Mouse (Mus musculus): ENCODE results near the gene St6galnac5. TPM values are rescaled to one million over a fixed set of nuclear protein-coding genes. Genes with fewer than 3 reads are reported as not detected.

St6galnac5 gene
- polyA plus RNA-seq, 1 experiment from 2014 or later: 6.4 TPM

- Histone ChIP-seq H3K9me3 (ENCODE audit: control insufficient read depth, low read length) (no peaks in the 10 kb centered on the region), H3K27ac (ENCODE audit: low read depth, low read length) (no peak overlapping the region), H3K9ac (ENCODE audit: low read depth, low read length) (no peak overlapping the region), H3K4me1 (replicated peaks; ENCODE audit: control insufficient read depth, insufficient read depth, low read length) (no peaks in the 10 kb centered on the region), H3K27me3 (ENCODE audit: control insufficient read depth, insufficient read depth, low read length) (no peaks in the 10 kb centered on the region), H3K36me3 (ENCODE audit: control insufficient read depth, insufficient read depth, low read length) (no peaks in the 10 kb centered on the region), H3K4me3 (ENCODE audit: low read depth, low read length) (no peak overlapping the region), H3K4me2 (replicated peaks; ENCODE audit: low read depth, low read length) (no peak overlapping the region)
- DNase-seq (ENCODE audit: low spot score) (no peak), ATAC-seq (ENCODE audit: low FRiP score) (no peak)
- WGBS: 85% methylated on average over 4 of the region's 4 CpGs
These were observed 25.3 kb downstream of the St6galnac5 start for GRCm38 (mm10) chr3:152956771-152957170.

GRCm38 (mm10) chr3:152956038-152956437, 26.0 kb downstream of the St6galnac5 start:
- Histone ChIP-seq H3K27ac (ENCODE audit: low read depth, low read length) (no peak overlapping the region), H3K9ac (ENCODE audit: low read depth, low read length) (no peak overlapping the region), H3K27me3 (ENCODE audit: control insufficient read depth, insufficient read depth, low read length) (no peaks in the 10 kb centered on the region), H3K4me2 (replicated peaks; ENCODE audit: low read depth, low read length) (no peak overlapping the region), H3K9me3 (ENCODE audit: control insufficient read depth, low read length) (no peaks in the 10 kb centered on the region), H3K4me3 (ENCODE audit: low read depth, low read length) (no peak overlapping the region), H3K36me3 (ENCODE audit: control insufficient read depth, insufficient read depth, low read length) (no peaks in the 10 kb centered on the region), H3K4me1 (replicated peaks; ENCODE audit: control insufficient read depth, insufficient read depth, low read length) (no peaks in the 10 kb centered on the region)
- 83% methylated on average over 5 of the region's 5 CpGs for WGBS
- ATAC-seq (ENCODE audit: low FRiP score): no peak
- DNase-seq (ENCODE audit: low spot score): no peak

DNA sequence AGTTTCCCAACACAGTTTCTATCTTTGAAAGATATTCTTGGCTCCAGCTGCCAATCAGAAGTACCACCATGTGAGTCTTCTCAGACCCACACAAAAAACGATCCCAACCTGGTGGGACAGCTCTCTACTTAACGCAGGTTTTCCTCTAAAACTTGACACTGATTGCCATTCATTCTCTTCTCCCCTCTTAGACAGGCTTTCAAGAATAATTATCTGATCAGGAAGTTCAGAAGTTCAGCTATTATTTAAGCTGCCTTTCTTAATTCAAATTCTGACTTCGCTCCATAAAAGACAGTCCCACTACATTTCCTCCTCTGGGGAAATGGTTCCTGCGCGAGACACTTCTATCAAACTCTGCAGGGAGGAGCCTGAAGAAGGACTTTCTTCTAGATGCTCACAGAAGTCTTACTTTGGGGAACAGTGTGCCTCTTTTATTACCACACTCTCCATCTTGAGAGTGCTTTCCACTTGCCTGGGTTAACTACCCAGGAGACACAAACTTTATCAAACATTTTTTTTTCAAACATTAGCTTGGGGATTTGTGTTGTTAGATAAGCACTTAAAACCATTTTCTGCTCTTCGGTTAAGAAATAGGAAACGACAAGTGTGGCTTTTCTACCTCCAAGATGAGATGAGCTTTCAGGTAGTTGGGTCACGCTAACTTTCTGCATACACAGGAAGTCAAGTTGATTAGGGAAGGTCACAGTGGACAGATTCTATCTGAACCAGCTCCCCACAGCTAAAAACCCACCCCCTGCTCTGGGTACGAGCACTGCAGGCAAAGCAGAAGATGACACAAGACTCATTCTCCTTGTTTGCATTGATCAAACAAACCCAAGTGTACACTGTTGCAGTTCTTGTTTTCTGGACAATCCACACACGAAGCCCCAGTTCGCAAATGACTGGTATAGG, 30.2 kb downstream of the St6galnac5 start:
- 81% methylated on average over 11 of the region's 11 CpGs for WGBS
- DNase-seq (ENCODE audit: low spot score) (no peak), ATAC-seq (ENCODE audit: low FRiP score) (no peak)
- Histone ChIP-seq H3K9me3 (ENCODE audit: control insufficient read depth, low read length) (no peaks in the 10 kb centered on the region), H3K27ac (ENCODE audit: low read depth, low read length) (no peak overlapping the region), H3K4me3 (ENCODE audit: low read depth, low read length) (no peak overlapping the region), H3K4me1 (replicated peaks; ENCODE audit: control insufficient read depth, insufficient read depth, low read length) (no peaks in the 10 kb centered on the region), H3K9ac (ENCODE audit: low read depth, low read length) (no peak overlapping the region), H3K4me2 (replicated peaks; ENCODE audit: low read depth, low read length) (no peak overlapping the region), H3K36me3 (ENCODE audit: control insufficient read depth, insufficient read depth, low read length) (no peaks in the 10 kb centered on the region), H3K27me3 (ENCODE audit: control insufficient read depth, insufficient read depth, low read length) (no peaks in the 10 kb centered on the region)

GRCm38 (mm10) chr3:152950914-152951313, 31.1 kb downstream of the St6galnac5 start:
- 90% methylated on average over 9 of the region's 9 CpGs for WGBS
- ATAC-seq (ENCODE audit: low FRiP score): no peak

DNA sequence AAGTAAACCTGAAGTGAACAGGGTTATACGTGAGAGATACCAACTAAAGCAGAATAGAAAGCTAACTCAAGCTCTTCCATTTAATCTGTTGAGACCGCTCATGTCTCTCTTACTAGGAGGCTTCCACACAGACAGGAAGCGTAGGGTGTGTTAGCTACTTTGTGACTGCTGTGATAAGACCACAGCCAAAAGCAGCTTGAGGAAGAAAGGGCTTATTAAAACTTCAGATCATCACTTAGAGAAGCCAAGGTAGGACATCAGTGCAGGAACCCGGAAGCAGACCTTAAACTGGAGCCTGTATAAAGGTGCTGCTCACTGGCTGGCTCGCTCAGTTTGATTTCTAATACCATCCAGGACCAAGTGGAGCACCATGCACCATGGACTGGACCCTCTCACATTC, 31.7 kb downstream of the St6galnac5 start:
- DNase-seq (ENCODE audit: low spot score): no peak
- Histone ChIP-seq H3K9ac (ENCODE audit: low read depth, low read length) (no peak overlapping the region), H3K36me3 (ENCODE audit: control insufficient read depth, insufficient read depth, low read length) (no peaks in the 10 kb centered on the region), H3K4me2 (replicated peaks; ENCODE audit: low read depth, low read length) (no peak overlapping the region), H3K4me1 (replicated peaks; ENCODE audit: control insufficient read depth, insufficient read depth, low read length) (no peaks in the 10 kb centered on the region), H3K4me3 (ENCODE audit: low read depth, low read length) (no peak overlapping the region), H3K27ac (ENCODE audit: low read depth, low read length) (no peak overlapping the region), H3K9me3 (ENCODE audit: control insufficient read depth, low read length) (no peaks in the 10 kb centered on the region), H3K27me3 (ENCODE audit: control insufficient read depth, insufficient read depth, low read length) (no peaks in the 10 kb centered on the region)
- no peak for ATAC-seq (ENCODE audit: low FRiP score)
- 94% methylated on average over 5 of the region's 5 CpGs for WGBS

More at GRCm38 (mm10) chr3:152950914-152951313, 31.1 kb downstream of the St6galnac5 start:
- H3K4me1 ChIP-seq (replicated peaks; ENCODE audit: control insufficient read depth, insufficient read depth, low read length): no peaks in the 10 kb centered on the region
- no peaks in the 10 kb centered on the region for H3K36me3 ChIP-seq (ENCODE audit: control insufficient read depth, insufficient read depth, low read length)
- H3K27ac ChIP-seq (ENCODE audit: low read depth, low read length): no peak overlapping the region
- DNase-seq (ENCODE audit: low spot score): no peak
- no peaks in the 10 kb centered on the region for H3K27me3 ChIP-seq (ENCODE audit: control insufficient read depth, insufficient read depth, low read length)
- no peaks in the 10 kb centered on the region for H3K9me3 ChIP-seq (ENCODE audit: control insufficient read depth, low read length)
- no peak overlapping the region for H3K4me2 ChIP-seq (replicated peaks; ENCODE audit: low read depth, low read length)
- no peak overlapping the region for H3K4me3 ChIP-seq (ENCODE audit: low read depth, low read length)
- H3K9ac ChIP-seq (ENCODE audit: low read depth, low read length): no peak overlapping the region

GRCm38 (mm10) chr3:152949233-152949777, 32.7 kb downstream of the St6galnac5 start:
- no peak overlapping the region for H3K4me2 ChIP-seq (replicated peaks; ENCODE audit: low read depth, low read length)
- DNase-seq (ENCODE audit: low spot score): no peak
- 94% methylated on average over 15 of the region's 15 CpGs for WGBS
- H3K27me3 ChIP-seq (ENCODE audit: control insufficient read depth, insufficient read depth, low read length): no peaks in the 10 kb centered on the region
- no peaks in the 10 kb centered on the region for H3K9me3 ChIP-seq (ENCODE audit: control insufficient read depth, low read length)
- no peak for ATAC-seq (ENCODE audit: low FRiP score)
- H3K36me3 ChIP-seq (ENCODE audit: control insufficient read depth, insufficient read depth, low read length): no peaks in the 10 kb centered on the region
- no peak overlapping the region for H3K4me3 ChIP-seq (ENCODE audit: low read depth, low read length)
- no peak overlapping the region for H3K9ac ChIP-seq (ENCODE audit: low read depth, low read length)
- no peaks in the 10 kb centered on the region for H3K4me1 ChIP-seq (replicated peaks; ENCODE audit: control insufficient read depth, insufficient read depth, low read length)
- no peak overlapping the region for H3K27ac ChIP-seq (ENCODE audit: low read depth, low read length)

DNA sequence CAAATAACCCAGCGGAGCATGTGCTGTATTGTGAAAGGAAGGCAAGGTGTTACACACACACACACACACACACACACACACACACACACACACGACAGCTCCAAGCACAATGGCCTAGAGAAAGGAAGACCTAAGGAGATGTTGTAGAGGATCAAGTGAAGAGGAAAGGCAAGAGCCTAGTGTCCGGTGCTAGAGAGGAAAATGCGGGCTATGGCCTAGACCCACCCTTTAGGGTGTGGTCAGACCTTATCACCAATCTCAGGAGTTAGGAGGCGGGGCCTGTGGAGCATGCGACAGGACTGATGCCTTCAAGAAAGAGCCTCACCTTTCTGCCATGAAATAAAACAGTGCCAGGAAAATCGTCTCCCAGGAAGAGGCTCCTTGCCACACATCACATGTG, 33.5 kb downstream of the St6galnac5 start:
- Histone ChIP-seq H3K4me1 (replicated peaks; ENCODE audit: control insufficient read depth, insufficient read depth, low read length) (no peaks in the 10 kb centered on the region), H3K4me3 (ENCODE audit: low read depth, low read length) (no peak overlapping the region), H3K36me3 (ENCODE audit: control insufficient read depth, insufficient read depth, low read length) (no peaks in the 10 kb centered on the region), H3K9ac (ENCODE audit: low read depth, low read length) (no peak overlapping the region), H3K27ac (ENCODE audit: low read depth, low read length) (no peak overlapping the region), H3K9me3 (ENCODE audit: control insufficient read depth, low read length) (no peaks in the 10 kb centered on the region), H3K27me3 (ENCODE audit: control insufficient read depth, insufficient read depth, low read length) (no peaks in the 10 kb centered on the region), H3K4me2 (replicated peaks; ENCODE audit: low read depth, low read length) (no peak overlapping the region)
- 88% methylated on average over 7 of the region's 7 CpGs for whole genome bisulfite sequencing
- ATAC-seq (ENCODE audit: low FRiP score): no peak
- DNase-seq (ENCODE audit: low spot score): no peak

- Histone ChIP-seq H3K4me1 (replicated peaks; ENCODE audit: control insufficient read depth, insufficient read depth, low read length) (no peaks in the 10 kb centered on the region), H3K36me3 (ENCODE audit: control insufficient read depth, insufficient read depth, low read length) (no peaks in the 10 kb centered on the region), H3K4me2 (replicated peaks; ENCODE audit: low read depth, low read length) (no peak overlapping the region), H3K9me3 (ENCODE audit: control insufficient read depth, low read length) (no peaks in the 10 kb centered on the region), H3K27me3 (ENCODE audit: control insufficient read depth, insufficient read depth, low read length) (no peaks in the 10 kb centered on the region), H3K27ac (ENCODE audit: low read depth, low read length) (no peak overlapping the region), H3K4me3 (ENCODE audit: low read depth, low read length) (no peak overlapping the region), H3K9ac (ENCODE audit: low read depth, low read length) (no peak overlapping the region)
- ATAC-seq (ENCODE audit: low FRiP score): no peak
- 90% methylated on average over 11 of the region's 11 CpGs for WGBS
- DNase-seq (ENCODE audit: low spot score): no peak
These were observed 34.9 kb downstream of the St6galnac5 start for GRCm38 (mm10) chr3:152947031-152947640.
